Mouse (Mus musculus): ENCODE measurements around the gene Mad2l1bp.

Gene Mad2l1bp

GRCm38 (mm10) chr17:46152847-46153782, at the start of gene Mad2l1bp:
Mad2l1bp (minus strand) TSS chr17:46153553.
- in situ Hi-C loops (cut with MboI, MseI) = loop anchor here in 1 of 2 experiments (25.0 kb wide), 1 partner anchor 1884 kb away; the partner anchor contains the start of gene 1700122O11Rik

DNA sequence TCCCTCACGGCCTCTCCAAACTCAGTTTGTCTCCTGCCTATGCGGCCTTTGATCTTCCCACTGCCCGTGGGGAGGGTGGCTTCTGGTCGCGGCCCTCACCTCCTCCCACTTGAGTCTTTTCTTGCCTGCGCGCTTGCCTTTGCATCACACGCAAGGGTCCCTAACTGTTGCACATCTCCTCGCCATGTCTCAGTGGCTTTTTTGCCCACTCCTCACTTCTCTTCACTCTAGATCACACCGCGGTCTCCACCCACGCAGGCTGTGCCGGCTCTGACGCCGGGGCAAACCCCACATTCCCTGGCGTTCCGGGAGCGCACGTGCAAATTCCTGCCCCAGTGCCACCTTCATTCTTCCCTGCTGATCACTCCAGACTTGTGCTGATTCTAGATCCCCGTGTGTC, 49.7 kb upstream of the Mad2l1bp start:
- in situ Hi-C loops (cut with MboI, MseI) = loop anchor here in 1 of 2 experiments (5.0 kb wide), 1 partner anchor 36 kb away; no protein-coding TSS in a partner anchor

DNA sequence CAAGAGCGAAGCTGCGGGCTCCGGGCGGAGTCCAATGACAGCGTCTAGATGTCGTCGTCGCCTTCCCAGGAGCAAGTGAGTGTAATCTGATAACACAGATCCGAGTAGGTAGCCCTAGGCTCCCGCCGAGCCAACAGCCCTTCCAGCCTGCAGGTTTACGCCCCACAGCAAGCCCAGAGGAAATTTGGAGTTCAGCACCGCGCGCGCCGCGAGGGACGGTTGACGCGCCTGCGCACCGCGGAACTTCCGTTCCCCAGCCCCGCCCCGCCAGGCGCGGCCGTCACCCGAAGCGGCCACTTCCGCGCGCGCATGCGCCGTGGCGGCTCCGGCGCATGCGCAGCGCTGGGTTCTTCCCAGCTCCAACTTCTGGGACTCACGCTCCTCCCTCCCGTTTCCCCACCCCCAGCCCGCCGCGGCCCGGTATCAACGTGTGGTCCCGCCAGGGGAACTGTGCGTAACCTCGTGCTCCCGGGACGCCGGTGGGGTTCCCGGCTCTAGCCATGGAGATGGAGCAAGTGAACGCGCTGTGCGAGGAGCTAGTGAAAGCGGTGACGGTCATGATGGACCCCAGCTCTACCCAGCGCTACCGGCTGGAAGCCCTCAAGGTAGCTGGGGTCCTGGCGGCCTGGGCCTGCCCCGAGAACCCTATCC, 49.2 kb upstream of the Mad2l1bp start, which contains the start of the genes Polh and Xpo5:
Polh (minus strand) TSS at position 225 of the 651 bp plus-strand sequence.
Xpo5 (plus strand) TSS at position 362 of the 651 bp plus-strand sequence.
- in situ Hi-C loops (cut with MboI, MseI) = loop anchor here in 1 of 2 experiments (5.0 kb wide), 1 partner anchor 35 kb away; no protein-coding TSS in a partner anchor

DNA sequence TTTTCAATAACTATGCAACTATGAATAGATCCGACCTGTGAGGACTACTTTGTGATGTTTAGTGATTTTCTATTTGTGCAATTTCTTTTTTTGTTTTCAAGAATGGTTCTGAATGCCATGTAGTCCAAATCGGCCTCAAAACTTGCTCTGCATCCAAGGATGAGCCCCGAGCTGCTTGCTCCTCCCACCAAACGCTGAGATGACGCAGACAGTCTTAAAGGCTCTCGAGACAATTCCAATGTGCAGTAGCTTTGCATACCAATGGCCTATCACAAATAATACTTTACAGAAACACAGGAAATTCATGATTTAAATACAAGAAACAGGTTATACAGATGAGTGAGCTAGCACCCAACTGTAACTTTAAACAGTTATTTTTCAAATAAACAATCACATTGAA, 47.8 kb upstream of the Mad2l1bp start:
- in situ Hi-C loops (cut with MboI, MseI) = loop anchor here in 1 of 2 experiments (5.0 kb wide), 1 partner anchor 34 kb away; no protein-coding TSS in a partner anchor

GRCm38 (mm10) chr17:46188829-46189228, 35.5 kb upstream of the Mad2l1bp start:
- in situ Hi-C loops (cut with MboI, MseI) = no loop called here

- in situ Hi-C loops (cut with MboI, MseI) = no loop called here
Measured at GRCm38 (mm10) chr17:46182273-46182672, 28.9 kb upstream of the Mad2l1bp start.

GRCm38 (mm10) chr17:46170538-46170937, 17.2 kb upstream of the Mad2l1bp start:
- in situ Hi-C loops (cut with MboI, MseI) = loop anchor here in 1 of 2 experiments (25.0 kb wide), 1 partner anchor 1867 kb away; the partner anchor contains the start of gene 1700122O11Rik

GRCm38 (mm10) chr17:46168768-46169167, 15.4 kb upstream of the Mad2l1bp start:
- in situ Hi-C loops (cut with MboI, MseI) = loop anchor here (5.0 to 25.0 kb wide), 2 partner anchors 34 to 1869 kb away; partner anchors contain the start of genes 1700122O11Rik (in 1 of the 2), Polh (in 1 of the 2) and Xpo5 (in 1 of the 2)

DNA sequence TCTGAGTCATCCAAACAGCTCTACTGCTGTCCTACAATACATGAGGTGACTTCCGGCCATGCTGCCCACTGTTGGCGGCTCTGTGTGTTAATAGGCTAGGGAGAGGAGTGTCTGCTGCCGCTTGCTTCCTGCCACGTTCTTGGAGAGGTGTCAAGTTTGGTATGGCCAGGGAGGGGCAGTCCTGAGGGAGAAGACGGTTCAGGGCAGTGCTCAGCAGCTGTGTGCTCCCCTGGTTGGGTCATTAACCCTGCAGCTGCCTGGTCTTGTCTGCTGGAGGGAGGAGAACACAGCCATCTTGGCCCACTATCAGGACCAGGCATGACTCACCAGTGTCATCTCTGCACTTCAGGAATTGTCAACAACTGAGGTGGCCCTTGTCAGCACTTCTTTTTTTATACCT, 15.0 kb upstream of the Mad2l1bp start:
- in situ Hi-C loops (cut with MboI, MseI) = loop anchor here (5.0 to 25.0 kb wide), 2 partner anchors 34 to 1869 kb away; partner anchors contain the start of genes 1700122O11Rik (in 1 of the 2), Polh (in 1 of the 2) and Xpo5 (in 1 of the 2)

- in situ Hi-C loops (cut with MboI, MseI) = loop anchor here (5.0 to 25.0 kb wide), 2 partner anchors 35 to 1870 kb away; partner anchors contain the start of genes 1700122O11Rik (in 1 of the 2), Polh (in 1 of the 2) and Xpo5 (in 1 of the 2)
Measured at GRCm38 (mm10) chr17:46167014-46167413, 13.7 kb upstream of the Mad2l1bp start.

GRCm38 (mm10) chr17:46166270-46166669, 12.9 kb upstream of the Mad2l1bp start:
- in situ Hi-C loops (cut with MboI, MseI) = loop anchor here (5.0 to 25.0 kb wide), 2 partner anchors 36 to 1871 kb away; partner anchors contain the start of genes 1700122O11Rik (in 1 of the 2), Polh (in 1 of the 2) and Xpo5 (in 1 of the 2)

DNA sequence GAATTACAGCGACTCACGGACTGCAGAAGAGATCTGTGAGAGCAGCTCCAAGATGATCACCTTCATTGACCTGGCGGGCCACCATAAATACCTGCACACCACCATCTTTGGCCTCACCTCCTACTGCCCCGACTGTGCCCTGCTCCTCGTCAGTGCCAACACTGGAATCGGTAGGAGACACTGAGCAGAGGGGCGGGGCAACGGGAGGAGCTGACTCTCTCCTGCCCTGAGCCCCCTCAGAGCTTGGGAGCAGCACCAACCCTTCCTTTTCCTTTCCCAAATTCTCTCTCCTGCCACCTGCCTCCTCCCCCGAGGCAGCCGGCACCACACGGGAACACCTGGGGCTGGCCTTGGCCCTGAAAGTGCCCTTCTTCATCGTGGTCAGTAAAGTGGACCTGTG, 12.1 kb upstream of the Mad2l1bp start:
- in situ Hi-C loops (cut with MboI, MseI) = loop anchor here (5.0 to 25.0 kb wide), 2 partner anchors 37 to 1872 kb away; partner anchors contain the start of genes 1700122O11Rik (in 1 of the 2), Polh (in 1 of the 2) and Xpo5 (in 1 of the 2)

DNA sequence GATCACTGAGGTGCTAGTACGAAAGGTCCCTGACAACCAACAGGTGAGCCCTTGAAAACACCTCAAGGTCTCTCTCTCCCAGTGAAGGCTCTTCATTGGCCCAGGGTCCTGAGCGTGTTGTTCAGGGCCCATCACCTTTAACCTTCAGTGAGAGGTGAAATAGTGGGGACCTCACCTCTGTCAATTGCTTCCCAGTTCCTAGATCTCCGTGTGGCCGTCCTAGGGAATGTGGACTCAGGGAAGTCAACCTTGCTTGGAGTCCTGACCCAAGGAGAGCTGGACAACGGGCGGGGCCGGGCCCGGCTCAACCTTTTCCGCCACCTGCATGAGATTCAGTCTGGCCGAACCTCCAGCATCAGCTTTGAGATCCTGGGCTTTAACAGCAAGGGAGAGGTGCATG, 11.4 kb upstream of the Mad2l1bp start:
- in situ Hi-C loops (cut with MboI, MseI) = loop anchor here (5.0 to 25.0 kb wide), 2 partner anchors 38 to 1873 kb away; partner anchors contain the start of genes 1700122O11Rik (in 1 of the 2), Polh (in 1 of the 2) and Xpo5 (in 1 of the 2)

DNA sequence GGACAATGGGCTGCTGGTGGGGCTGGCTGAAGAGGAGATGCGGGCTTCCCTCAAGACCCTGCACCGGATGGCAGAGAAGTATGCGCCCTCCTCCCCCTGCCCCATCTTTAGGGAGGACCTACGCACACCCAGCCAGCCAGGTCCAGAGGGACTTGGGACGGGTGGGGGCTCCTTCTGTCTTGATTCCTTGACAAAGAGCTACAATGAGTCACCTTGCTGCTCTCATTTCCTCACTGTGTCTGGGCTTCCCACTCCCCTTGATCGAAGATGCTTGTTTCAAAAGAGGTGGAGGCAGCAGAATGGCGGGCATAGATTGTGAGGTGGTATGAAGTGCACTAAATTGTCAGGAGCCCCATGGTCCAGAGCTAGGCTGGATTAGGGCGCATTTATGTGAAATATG, 10.9 kb upstream of the Mad2l1bp start:
- in situ Hi-C loops (cut with MboI, MseI) = loop anchor here in 1 of 2 experiments (25.0 kb wide), 1 partner anchor 1873 kb away; the partner anchor contains the start of gene 1700122O11Rik

GRCm38 (mm10) chr17:46162951-46163421, 9.6 kb upstream of the Mad2l1bp start:
- in situ Hi-C loops (cut with MboI, MseI) = loop anchor here in 1 of 2 experiments (25.0 kb wide), 1 partner anchor 1874 kb away; the partner anchor contains the start of gene 1700122O11Rik

DNA sequence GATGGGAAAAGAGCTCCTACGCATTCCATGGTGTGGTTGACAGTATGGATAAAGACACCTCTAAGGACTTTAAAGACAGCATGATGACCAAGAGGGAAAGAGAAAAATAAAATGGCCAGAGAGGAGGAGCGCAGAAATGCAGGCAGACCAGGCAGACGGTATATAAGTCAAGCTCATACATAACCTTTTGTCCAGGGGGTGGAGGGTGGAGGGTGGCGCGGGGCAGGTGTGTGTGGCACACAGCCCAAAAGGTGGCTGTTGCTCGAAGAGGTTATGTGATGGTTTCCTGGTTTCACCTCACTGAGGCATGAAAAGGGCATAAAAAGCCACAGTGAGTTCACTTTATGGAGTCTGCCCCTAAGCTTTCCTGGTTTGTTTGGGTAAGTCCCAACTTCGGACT, 9.2 kb upstream of the Mad2l1bp start:
- in situ Hi-C loops (cut with MboI, MseI) = loop anchor here in 1 of 2 experiments (25.0 kb wide), 1 partner anchor 1875 kb away; the partner anchor contains the start of gene 1700122O11Rik

DNA sequence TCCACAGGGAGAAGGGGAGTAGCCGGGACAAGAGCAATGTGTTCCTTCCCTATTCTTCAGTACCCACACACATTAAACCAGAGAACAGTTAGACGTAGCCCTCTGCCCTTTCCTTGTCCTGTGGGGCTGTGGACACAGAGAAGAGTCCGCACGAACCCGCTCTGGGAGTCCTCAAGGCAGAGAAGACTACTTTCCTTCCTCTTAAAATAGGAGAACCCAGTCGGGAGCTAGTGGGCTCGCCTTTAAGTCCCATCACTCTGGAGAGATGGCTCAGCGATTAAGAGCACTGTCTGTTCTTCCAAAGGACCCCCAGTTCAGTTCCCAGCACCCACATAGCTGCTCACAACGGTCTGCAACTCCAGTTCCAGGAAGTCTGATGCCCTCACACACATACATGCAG, 8.4 kb upstream of the Mad2l1bp start:
- in situ Hi-C loops (cut with MboI, MseI) = loop anchor here in 1 of 2 experiments (25.0 kb wide), 1 partner anchor 1876 kb away; the partner anchor contains the start of gene 1700122O11Rik

- in situ Hi-C loops (cut with MboI, MseI) = loop anchor here in 1 of 2 experiments (25.0 kb wide), 1 partner anchor 1876 kb away; the partner anchor contains the start of gene 1700122O11Rik
Measured at GRCm38 (mm10) chr17:46161179-46161578, 7.8 kb upstream of the Mad2l1bp start.

- in situ Hi-C loops (cut with MboI, MseI) = loop anchor here in 1 of 2 experiments (25.0 kb wide), 1 partner anchor 1877 kb away; the partner anchor contains the start of gene 1700122O11Rik
Measured at GRCm38 (mm10) chr17:46160686-46161085, 7.3 kb upstream of the Mad2l1bp start, which contains the start of gene Gtpbp2. Gtpbp2 (plus strand) TSS chr17:46161032.
